Mouse (Mus musculus): ENCODE data around the gene Glis3.

Glis3 gene

GRCm38 (mm10) chr19:28591736-28592477, 88.0 kb downstream of the Glis3 start:
- CTCF ChIA-PET = no interaction called here

DNA sequence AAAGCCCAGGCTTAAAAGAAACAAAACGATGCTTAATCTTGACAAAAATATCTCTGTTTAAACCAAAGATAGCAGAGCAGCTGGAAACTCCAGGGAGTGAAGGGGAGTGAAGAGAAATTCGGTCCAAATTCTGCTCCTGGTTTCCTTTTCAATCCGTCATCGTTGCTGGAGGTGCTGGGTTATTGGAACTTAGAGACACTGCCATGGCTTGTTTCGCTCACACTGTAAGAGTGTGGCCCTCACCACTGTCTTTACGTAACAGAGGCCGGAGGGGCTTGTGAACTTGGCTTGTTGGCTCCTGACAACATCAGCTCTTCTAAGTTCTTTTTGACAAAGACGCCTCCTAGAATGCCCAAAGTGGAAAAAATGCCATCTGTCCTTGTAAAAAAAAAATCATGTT, 99.4 kb downstream of the Glis3 start:
- CTCF ChIA-PET = no interaction called here

GRCm38 (mm10) chr19:28579724-28580375, 100.0 kb downstream of the Glis3 start:
- CTCF ChIA-PET = no interaction called here

DNA sequence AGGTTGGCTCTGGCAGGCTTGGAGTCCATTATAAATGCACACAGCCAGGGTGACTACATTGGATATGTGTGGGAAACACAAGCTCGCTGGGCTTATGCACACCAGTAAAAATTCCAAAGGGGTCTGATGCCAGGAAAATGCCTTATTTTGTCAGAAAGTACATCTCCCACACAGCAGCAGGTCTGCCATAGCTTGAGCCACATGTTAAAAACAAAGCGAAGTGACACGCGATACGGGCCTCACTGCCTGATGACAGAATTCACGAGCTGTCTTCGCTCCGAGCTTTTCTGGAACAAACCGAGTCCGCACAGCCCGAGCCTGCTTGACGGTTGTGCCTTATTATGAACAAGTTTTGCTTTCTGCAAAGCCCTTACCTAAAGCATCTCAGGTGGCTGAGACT, 102.9 kb downstream of the Glis3 start:
- CTCF ChIA-PET = no interaction called here

DNA sequence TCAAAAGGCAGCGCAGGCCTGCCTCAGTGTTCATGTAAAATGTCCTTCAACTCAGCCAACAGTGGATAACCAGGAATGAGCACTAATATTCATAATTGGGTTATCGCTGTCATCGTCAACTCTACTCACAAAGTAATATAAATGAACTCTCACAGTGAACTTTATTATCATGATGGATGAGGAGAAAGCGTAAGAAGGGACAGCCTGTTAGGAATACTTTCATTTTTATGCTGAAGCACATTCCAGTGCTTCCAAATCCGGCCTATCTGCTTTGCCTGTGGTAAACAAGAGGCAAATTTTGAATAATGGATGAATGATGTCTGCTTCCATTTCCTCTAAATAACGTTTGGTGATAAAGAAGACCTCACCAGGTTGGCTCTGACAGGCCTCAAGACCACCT, 103.3 kb downstream of the Glis3 start:
- CTCF ChIA-PET = no interaction called here

DNA sequence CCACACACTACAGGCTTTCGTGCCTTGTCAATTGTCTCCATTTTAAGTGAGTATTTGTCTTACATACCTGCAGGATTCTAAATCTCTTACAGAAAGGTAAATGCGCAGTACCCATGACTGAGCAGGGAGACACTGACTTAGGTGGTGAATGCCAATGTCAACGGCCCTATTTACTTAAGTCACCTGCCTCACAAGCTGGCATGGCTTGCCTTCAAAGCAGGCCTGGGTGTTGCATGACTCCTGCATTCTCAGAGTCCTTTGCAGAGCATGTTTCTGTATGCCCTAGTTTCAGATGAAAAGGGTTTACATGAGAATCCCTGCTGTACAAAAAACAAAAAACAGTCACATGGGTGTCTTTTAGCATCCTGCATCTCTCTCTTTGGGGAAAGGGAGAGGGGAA, 106.2 kb downstream of the Glis3 start:
- CTCF ChIA-PET = no interaction called here

GRCm38 (mm10) chr19:28569856-28570255, 110.0 kb downstream of the Glis3 start:
- CTCF ChIA-PET = no interaction called here

- CTCF ChIA-PET = no interaction called here
Measured at GRCm38 (mm10) chr19:28567100-28567499, 112.8 kb downstream of the Glis3 start.

DNA sequence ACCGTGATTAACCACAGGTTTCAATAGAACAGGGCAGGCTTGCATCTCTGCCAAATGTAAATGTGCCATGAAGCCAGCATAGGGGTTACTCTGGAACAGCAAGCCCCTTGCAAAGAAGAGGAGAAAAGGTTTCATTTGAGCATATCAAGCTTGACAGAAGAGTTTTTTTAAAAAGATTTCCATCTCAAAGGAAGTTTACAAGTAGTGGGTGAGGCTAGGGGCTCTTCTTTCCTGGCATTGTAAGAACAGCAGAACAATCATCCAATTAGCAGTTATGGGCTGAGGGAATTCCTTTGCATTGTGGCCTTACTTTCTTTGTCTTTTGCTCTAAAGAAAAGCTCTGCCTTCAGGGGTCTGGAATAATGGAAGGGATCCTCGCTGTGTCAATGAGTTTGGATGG, 113.3 kb downstream of the Glis3 start:
- CTCF ChIA-PET = no interaction called here

DNA sequence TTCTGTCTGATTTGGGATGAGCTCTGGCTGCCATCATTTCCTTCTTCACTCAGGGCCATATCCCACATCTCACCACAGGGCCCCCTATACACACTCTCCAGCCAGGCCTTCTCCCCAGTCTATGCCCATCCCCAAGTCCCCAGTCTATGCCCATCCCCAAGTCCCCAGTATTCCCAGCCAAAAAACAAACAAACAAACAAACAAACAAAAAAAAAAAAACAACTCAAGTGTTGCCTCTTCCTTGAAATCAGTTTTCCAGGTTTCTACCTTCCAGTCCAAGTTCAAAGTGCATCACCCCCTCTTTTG, 118.2 kb downstream of the Glis3 start:
- CTCF ChIA-PET = no interaction called here

GRCm38 (mm10) chr19:28560801-28561696, 118.8 kb downstream of the Glis3 start:
- CTCF ChIA-PET = interaction anchor here (0.5 kb wide), 1 partner anchor 1492 kb away, joined by 3 read pairs; no protein-coding TSS in a partner anchor

DNA sequence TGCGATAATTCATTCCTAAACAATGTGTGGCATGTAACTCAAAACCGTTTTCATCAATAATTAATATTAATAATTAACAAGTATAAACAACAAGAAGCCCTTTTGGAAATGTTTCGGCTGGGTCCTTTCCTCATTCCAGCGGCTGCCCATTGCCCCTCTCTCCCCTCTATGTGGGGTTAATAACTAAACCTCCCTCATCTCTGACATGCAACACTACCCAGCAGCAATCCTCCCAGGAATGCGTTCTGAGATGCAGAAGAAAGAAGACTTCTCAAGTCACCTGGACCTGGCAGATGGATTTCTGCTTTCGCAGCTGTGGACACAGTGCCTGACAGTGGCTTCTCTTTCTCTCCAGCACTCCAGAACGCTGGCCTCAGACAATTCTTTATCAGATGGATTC, 120.0 kb downstream of the Glis3 start:
- CTCF ChIA-PET = no interaction called here

DNA sequence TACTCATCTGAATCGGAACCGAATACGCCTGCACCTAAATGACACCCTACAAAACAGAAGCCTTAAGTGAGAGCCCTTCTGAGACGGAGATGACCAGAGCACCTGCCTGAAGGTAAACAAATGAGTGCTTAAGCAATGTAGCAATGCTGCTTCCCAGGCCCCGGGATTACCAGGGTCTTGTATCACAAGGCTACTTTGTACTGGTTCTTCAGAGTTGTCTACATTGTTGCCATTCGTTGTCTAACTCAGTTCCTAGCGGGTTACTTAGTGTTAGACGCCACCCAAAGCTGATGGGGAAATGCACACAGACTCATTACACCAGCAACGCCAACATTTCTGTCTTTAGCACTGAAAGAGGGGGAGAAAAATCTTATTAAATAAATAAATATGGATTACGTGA, 120.5 kb downstream of the Glis3 start:
- CTCF ChIA-PET = no interaction called here

DNA sequence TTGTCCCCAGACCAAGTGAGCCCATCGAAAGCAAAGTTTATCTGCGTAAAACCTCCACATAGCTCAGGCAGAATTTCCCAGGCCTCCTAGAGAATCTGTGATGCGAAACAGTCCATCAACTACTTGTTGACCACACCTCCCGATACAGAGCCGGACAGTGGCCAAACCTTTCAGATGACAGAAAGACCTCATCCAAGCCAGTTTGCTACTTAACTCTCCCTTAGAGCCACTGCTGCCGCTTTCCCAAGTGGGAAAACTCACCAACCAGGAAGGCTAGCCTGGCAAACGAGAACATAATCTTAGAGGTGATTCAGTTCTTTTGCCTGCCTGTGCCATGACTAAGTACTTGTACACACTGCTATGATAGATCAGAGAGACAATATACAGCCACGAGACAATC, 121.2 kb downstream of the Glis3 start:
- CTCF ChIA-PET = no interaction called here

DNA sequence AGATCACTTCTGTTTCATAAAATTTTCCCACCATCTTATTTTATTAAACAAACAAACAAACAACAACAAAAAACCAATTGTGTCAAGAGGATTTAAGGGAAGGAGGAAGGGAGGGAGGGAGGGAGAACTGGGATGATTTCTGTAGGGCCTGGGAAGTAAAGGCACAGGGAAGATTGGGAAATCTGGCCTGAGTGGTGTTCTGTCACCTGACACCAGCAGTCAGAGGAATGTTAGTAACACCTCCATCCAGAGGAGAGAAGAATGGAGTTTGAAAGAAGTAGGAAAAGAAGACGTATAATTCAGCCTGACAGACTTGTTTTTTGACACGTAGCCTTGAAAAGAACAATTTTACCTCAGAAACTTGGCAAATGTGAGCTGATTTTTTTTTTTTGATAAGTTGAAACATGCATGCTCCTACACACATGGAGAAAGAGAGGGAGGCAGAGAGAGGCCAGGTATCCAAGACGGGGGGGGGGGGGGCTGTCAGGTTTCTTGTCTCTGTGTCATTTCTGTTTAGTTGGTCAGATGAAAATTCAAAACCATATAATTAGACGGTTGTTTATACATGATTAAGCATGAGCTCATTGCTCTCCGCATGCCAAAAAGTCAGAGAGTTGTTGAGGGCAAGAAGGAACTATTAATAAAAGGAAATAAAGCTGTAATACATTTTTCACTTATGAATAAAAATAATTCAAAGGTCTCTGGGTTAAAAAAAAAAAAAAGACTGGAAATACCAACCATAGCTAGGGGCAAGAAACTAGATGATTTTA, 122.1 kb downstream of the Glis3 start:
- CTCF ChIA-PET = interaction anchor here (0.5 kb wide), 1 partner anchor 100 kb away, joined by 4 read pairs; no protein-coding TSS in a partner anchor

GRCm38 (mm10) chr19:28555181-28555929, 124.5 kb downstream of the Glis3 start:
- CTCF ChIA-PET = no interaction called here

DNA sequence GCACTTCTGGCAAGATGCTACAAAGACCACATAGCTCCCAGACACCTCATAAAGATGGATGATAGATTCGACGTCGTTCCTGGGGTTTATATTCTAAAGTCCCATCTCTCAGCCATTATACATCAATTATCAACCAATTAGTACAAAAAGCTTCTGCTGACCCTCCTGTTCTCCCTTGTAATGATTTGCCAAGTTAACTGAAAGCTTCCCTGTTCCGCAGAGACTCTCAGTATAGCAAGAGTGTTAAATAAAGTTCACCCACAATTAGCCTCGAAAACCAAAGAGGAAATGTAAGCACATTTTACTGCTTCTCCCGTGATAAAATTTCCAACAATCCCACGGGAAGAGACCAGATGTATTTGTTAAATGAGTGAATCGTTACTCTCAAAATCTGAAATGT, 129.3 kb downstream of the Glis3 start:
- CTCF ChIA-PET = no interaction called here

- CTCF ChIA-PET = no interaction called here
Measured at GRCm38 (mm10) chr19:28546933-28547332, 132.9 kb downstream of the Glis3 start.

DNA sequence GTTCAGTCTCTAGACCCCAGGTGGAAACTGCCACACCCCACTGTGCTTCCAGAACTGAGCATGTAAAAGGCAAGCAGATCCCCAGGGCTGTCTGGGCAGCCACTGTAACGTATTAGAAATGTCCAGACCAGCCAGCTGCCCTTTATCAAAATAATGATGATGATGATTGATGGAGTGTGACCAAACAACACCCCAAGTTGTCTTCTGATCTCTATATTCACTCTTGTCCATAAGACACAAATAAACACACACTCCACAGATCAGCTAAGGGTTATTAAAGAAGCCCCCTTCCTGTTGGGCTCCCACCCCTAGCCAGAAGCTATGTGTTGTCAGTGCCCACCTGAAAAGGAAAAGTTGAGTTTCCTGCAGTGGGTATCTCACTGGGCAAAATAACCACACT, 134.4 kb downstream of the Glis3 start:
- CTCF ChIA-PET = no interaction called here

DNA sequence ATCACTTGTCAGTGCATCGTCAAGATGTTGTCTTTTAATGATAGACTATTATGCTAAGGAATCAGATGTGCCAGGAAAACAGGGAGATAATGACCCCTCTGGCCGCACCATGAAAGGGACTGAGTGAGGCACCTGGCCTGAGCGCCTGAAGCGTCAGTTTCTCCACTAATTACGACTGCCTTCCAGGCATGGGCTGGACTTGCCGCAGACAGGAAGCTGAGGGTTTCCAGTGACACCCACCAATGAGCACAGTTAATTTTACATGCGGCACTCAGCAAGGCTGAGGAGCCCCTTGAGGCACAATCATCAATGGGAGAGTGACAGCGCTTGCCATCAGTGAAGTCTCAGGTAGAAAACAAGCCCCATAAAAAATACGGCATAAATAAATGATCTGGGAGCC, 141.1 kb downstream of the Glis3 start:
- CTCF ChIA-PET = no interaction called here

DNA sequence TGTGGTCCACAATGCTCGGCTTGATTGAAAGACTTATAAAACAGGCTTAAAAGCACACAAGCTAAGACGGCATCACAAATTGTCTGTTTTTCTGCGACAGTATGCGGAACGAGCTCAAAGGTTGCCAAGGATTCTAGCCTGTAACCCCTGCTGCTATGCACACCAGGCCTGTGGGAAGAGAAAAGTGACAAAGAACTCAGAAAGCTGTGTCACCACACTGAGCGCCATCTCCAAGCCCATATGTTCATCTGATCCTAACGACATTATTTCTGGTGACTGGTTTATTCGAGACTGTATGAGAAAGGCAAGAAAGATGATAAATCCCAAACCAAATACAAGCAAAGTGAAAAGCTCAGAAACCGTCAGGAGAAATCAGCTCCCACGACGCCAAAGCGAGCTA, 144.9 kb downstream of the Glis3 start:
- CTCF ChIA-PET = no interaction called here

DNA sequence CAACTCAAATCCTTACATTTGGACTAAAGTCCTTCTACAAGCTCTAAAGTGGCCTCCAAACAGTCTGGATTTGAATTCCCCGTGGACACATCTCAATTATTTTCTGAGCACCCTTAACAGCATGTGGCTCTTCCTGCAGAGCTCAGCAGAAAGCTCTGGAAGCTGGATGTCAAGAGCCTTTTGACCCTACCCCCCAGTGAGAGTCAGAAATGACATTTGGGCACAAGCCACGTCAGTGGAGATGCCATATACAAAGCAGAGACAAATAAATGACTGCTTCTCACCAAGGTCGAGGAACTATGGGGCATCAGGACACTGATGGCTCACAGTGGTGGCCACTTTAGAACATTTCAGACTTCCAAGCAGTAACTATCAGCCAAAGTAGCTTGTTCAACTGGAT, 146.3 kb downstream of the Glis3 start:
- CTCF ChIA-PET = no interaction called here
